In genomic region chr8:114390465-114391254, GRCm38 (mm10) we compare ENCODE assay signal across 11 mouse cellular contexts. TPM values are rescaled to one million over a fixed set of nuclear protein-coding genes. Genes with fewer than 3 reads are reported as not detected.
A peak's percentile ranks its signal among the peaks of the same experiment; 100 is the strongest.
DNase-seq lines count a peak whose midpoint lies in the region; ATAC-seq and TF ChIP-seq lines count a peak whose summit lies in the region.
"Had no signal": no experiment of that assay in that cellular context is flagged by ENCODE, and none has a peak within 500 bp of the region (broad histone marks: within the 10 kb centered on the region; RNA-seq: fewer than 3 reads in every experiment).

No protein-coding gene starts in this region.

- no peak for ATAC-seq in liver, embryonic 11.5 days (replicated peaks; ENCODE audit: low FRiP score)
- ATAC-seq in Patski = no peak

- H3K79me2 ChIP-seq in liver, adult 2 months (ENCODE audit: control insufficient read depth, insufficient read depth, low read length) = no peaks in the 10 kb centered on the region

- in situ Hi-C loops in Patski (cut with MboI; ENCODE audit: low pct_unique_long_range_greater_than_20kb) = no loop called here

- WGBS in liver, adult 2 months = 80% methylated on average over 12 of the region's 13 CpGs
- 62% methylated on average over 11 of the region's 13 CpGs for WGBS in liver, embryonic 11.5 days

- CTCF ChIA-PET in Patski (lab: Charles Lee) = interaction anchor here (1.0 to 1.3 kb wide), 5 partner anchors 8 to 51 kb away, joined by 3 to 4 read pairs (median 3); no protein-coding TSS in a partner anchor

- no peak overlapping the region for H3K27ac ChIP-seq in liver, adult 2 months (replicated peaks; ENCODE audit: insufficient read depth, low read depth, low read length)
- H3K27ac ChIP-seq in liver, embryonic 11.5 days (ENCODE audit: low read depth, low read length) = no peak overlapping the region
- H3K27ac ChIP-seq: limb, embryonic 13.5 days had no signal

- H3K27me3 ChIP-seq in liver, adult 2 months (ENCODE audit: control insufficient read depth, insufficient read depth, low read length) = no peaks in the 10 kb centered on the region
- no peaks in the 10 kb centered on the region for H3K27me3 ChIP-seq in liver, embryonic 11.5 days (replicated peaks; ENCODE audit: control insufficient read depth, insufficient read depth, low read length)
- no peaks in the 10 kb centered on the region for H3K27me3 ChIP-seq in Patski
- H3K27me3 ChIP-seq: limb, embryonic 13.5 days had no signal

- peak; percentile 42; the same call in 1 of the 2 replicates for TF ChIP-seq CTCF in liver, adult 2 months (IDR thresholded peaks at IDR 0.05; ENCODE audit: low read depth, low read length)
- TF ChIP-seq CTCF in Patski (IDR thresholded peaks at IDR 0.05) = peak; percentile 59

- H3K36me3 ChIP-seq in liver, adult 2 months (ENCODE audit: control insufficient read depth, insufficient read depth, low read length) = no peaks in the 10 kb centered on the region
- no peaks in the 10 kb centered on the region for H3K36me3 ChIP-seq in liver, embryonic 11.5 days (ENCODE audit: control insufficient read depth, insufficient read depth, low read length)
- H3K36me3 ChIP-seq: limb, embryonic 13.5 days had no signal

- no peak overlapping the region for H3K4me3 ChIP-seq in liver, adult 2 months (ENCODE audit: insufficient read depth, low read depth, low read length)
- no peak overlapping the region for H3K4me3 ChIP-seq in liver, embryonic 11.5 days (ENCODE audit: low read depth, low read length)
- H3K4me3 ChIP-seq: limb, embryonic 13.5 days had no signal

- no peak for TF ChIP-seq POLR2A in liver, adult 2 months (IDR thresholded peaks at IDR 0.05; ENCODE audit: extremely low read depth, insufficient read depth, low read length)

- H3K9me3 ChIP-seq in liver, embryonic 11.5 days (ENCODE audit: control insufficient read depth, low read length) = no peaks in the 10 kb centered on the region
- H3K9me3 ChIP-seq: limb, embryonic 13.5 days had no signal

- peak; percentile 6 to 33 for DNase-seq in cerebellum, postnatal 10 days
- DNase-seq in cerebellum, adult 9-10 months = no peak
- DNase-seq in liver, adult 2 months (ENCODE audit: extremely low read depth, low read depth, low spot score) = peak; percentile 8
- DNase-seq in liver, embryonic 11.5 days (ENCODE audit: low spot score) = no peak
- DNase-seq in Patski (ENCODE audit: low read depth, low spot score) = no peak
- peak; percentile 33 for DNase-seq in induced T-regulatory cell, adult 2 months (ENCODE audit: low read depth)
- DNase-seq in cerebellum, postnatal 14 days = no peak
- DNase-seq in gastrocnemius, postnatal 25 days = no peak
- DNase-seq: cerebellum, adult 11 months; right cerebral cortex, postnatal 4 days had no signal

- POLR2A ChIA-PET in Patski (lab: Charles Lee) = no interaction called here

- no peak overlapping the region for H3K9ac ChIP-seq in liver, adult 2 months (ENCODE audit: low read depth, low read length)
- H3K9ac ChIP-seq in liver, embryonic 11.5 days (ENCODE audit: low read depth, low read length) = no peak overlapping the region
- H3K9ac ChIP-seq: limb, embryonic 13.5 days had no signal

- H3K4me1 ChIP-seq in liver, adult 2 months (ENCODE audit: control insufficient read depth, insufficient read depth, low read length) = no peaks in the 10 kb centered on the region
- H3K4me1 ChIP-seq in liver, embryonic 11.5 days (replicated peaks; ENCODE audit: control insufficient read depth, insufficient read depth, low read length) = no peaks in the 10 kb centered on the region
- H3K4me1 ChIP-seq: limb, embryonic 13.5 days had no signal

- H3K4me2 ChIP-seq in liver, embryonic 11.5 days = no peak overlapping the region
- H3K4me2 ChIP-seq: limb, embryonic 13.5 days had no signal

RNA-seq across cellular contexts. Expression of gene Clec3a, which starts 27.2 kb away (rescaled TPM):
- not detected in 2 replicates for total RNA-seq in liver, adult 2 months (2014; rRNA removed)
- polyA plus RNA-seq in liver, adult 2 months (2012; rRNA removed) = not detected in 2 replicates
- polyA plus RNA-seq in liver, embryonic 11.5 days (2014; fragmentation: Nextera tagmentation; extraction: Ambion mirVana) = not detected in 2 replicates
- not detected for polyA plus RNA-seq in Patski (2021)
- under 1 TPM; 0.51 TPM for total RNA-seq in gastrocnemius, postnatal 25 days (2021)

RNA-seq across cellular contexts. Expression of gene Wwox, which starts 48.8 kb away (rescaled TPM):
- 9.9 and 10.0 TPM in 2 replicates for total RNA-seq in liver, adult 2 months (2014; rRNA removed)
- polyA plus RNA-seq in liver, adult 2 months (2012; rRNA removed) = 5.1 and 7.2 TPM in 2 replicates
- polyA plus RNA-seq in liver, embryonic 11.5 days (2014; fragmentation: Nextera tagmentation; extraction: Ambion mirVana) = 7.3 and 9.1 TPM in 2 replicates
- 21.9 TPM for polyA plus RNA-seq in Patski (2021)
- total RNA-seq in gastrocnemius, postnatal 25 days (2021) = 1 to 10 TPM; 5.3 to 8.7 TPM

Comparison
In these comparisons a context has a peak if more than half of its experiments do, and no peak if none do; other contexts are left out.
1. DNase-seq: peak in cerebellum, postnatal 10 days (2 of 2), liver, adult 2 months (single experiment) and induced T-regulatory cell, adult 2 months (single experiment); none in cerebellum, adult 9-10 months (single experiment), liver, embryonic 11.5 days (single experiment), Patski (single experiment), cerebellum, postnatal 14 days (0 of 2) and gastrocnemius, postnatal 25 days (single experiment).